Mouse (Mus musculus): ENCODE results near the gene Cpne7.

GRCm38 (mm10) chr8:123082993-123083392 is 34.2 kb upstream of the Cpne7 start:
- no peak for TF ChIP-seq CTCF (IDR thresholded peaks at IDR 0.05; ENCODE audit: low read depth, low read length)
- TF ChIP-seq POLR2A (IDR thresholded peaks at IDR 0.05; ENCODE audit: insufficient read depth, low read length), result no peak

Measured in ES-Bruce4 (cell line).